Mouse (Mus musculus): ENCODE data around the gene Spryd3. TPM values are rescaled to one million over a fixed set of nuclear protein-coding genes. Genes with fewer than 3 reads are reported as not detected.

Spryd3 gene
- polyA plus RNA-seq, 1 experiment from 2014 or later: 56.4 TPM

DNA sequence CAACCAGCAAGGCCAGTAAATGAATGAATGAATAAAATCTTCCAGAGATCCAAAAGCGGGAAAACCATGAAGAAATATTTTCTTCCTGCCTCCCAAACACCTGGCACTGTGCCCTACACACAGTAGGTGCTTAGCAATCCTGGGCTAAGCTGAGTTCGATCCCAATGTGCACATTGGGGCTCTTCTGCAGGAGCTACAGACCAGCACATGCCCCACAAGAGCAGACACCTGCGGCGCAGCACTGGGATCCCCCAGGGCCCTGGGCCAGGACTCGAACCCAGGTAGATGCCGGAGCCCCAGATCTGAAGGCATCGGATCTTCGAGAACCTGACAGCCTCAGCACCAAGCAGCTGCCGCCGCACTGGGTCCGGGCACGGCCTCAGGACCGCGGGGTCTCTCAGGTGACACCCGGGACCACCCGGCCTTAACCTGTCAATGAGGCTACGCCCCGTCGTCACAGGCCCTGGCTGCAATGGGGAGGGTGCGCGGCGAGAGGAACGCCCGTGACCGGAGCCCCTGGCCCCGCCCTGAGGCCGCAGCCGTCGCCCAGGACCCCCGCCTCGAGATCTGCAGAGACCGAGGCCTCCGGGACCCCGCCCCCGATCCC, 409 bp downstream of the Spryd3 start:
- peak overlapping the region; percentile 83 for H3K4me2 ChIP-seq (ENCODE audit: low read length)
- peak overlapping the region; percentile 81 for H3K4me3 ChIP-seq (replicated peaks; ENCODE audit: low read length)
- H3K4me1 ChIP-seq (replicated peaks; ENCODE audit: control insufficient read depth, insufficient read depth, low read length): peaks cover 13% of the 10 kb centered on the region
- H3K27me3 ChIP-seq (replicated peaks; ENCODE audit: control insufficient read depth, insufficient read depth, low read length): no peaks in the 10 kb centered on the region
- ATAC-seq: no peak
- 3% methylated on average over 34 of the region's 35 CpGs for WGBS
- H3K9me3 ChIP-seq (ENCODE audit: control insufficient read depth, low read length): no peaks in the 10 kb centered on the region
- peak overlapping the region; percentile 98 for H3K9ac ChIP-seq (replicated peaks; ENCODE audit: low read depth, low read length)
- H3K36me3 ChIP-seq (ENCODE audit: control insufficient read depth, insufficient read depth): peaks cover 16% of the 10 kb centered on the region
- H3K27ac ChIP-seq (ENCODE audit: low read length): peak overlapping the region; percentile 83

DNA sequence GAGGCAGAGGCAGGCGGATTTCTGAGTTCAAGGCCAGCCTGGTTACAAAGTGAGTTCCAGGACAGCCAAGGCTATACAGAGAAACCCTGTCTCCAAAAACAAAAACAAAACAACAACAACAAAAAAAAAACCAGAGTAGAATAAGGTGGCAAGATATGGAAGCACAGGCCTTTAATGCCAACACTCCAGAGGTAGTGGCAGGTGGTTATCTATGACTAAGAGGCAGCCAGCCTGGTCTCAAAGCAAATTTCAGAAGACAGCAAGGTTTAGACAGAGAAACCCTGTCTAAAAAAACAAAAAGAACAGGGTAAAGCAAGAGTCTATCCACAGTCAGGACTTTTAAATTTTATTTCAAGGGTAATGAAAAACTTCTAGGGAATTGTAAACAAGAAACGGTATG, 1.3 kb downstream of the Spryd3 start:
- Histone ChIP-seq H3K9me3 (ENCODE audit: control insufficient read depth, low read length) (no peaks in the 10 kb centered on the region), H3K36me3 (ENCODE audit: control insufficient read depth, insufficient read depth) (peaks cover 25% of the 10 kb centered on the region), H3K4me2 (ENCODE audit: low read length) (peak overlapping the region; percentile 83), H3K27ac (ENCODE audit: low read length) (no peak overlapping the region), H3K4me3 (replicated peaks; ENCODE audit: low read length) (no peak overlapping the region), H3K27me3 (replicated peaks; ENCODE audit: control insufficient read depth, insufficient read depth, low read length) (no peaks in the 10 kb centered on the region), H3K9ac (replicated peaks; ENCODE audit: low read depth, low read length) (no peak overlapping the region), H3K4me1 (replicated peaks; ENCODE audit: control insufficient read depth, insufficient read depth, low read length) (peaks cover 13% of the 10 kb centered on the region)
- WGBS: 89% methylated on average over 2 of the region's 2 CpGs
- ATAC-seq: no peak

DNA sequence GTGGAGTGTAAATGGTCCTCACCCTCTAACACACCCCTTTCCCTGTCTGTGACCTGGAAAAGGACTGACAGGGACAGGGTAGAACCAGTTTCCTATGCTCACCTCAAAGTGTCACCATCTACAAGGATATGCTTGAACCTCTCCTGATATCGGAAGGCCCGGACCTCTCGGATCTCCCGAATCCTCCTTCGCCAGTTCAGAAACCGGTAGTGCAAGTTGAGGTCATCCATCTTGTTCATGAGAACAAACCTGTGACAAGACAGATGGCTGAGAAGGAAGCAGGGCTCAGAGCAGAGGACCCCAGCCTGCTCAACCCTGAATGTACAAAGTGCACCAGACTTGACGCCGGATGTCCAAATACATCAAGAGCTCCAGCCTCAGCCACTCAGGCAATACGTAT, 2.7 kb downstream of the Spryd3 start:
- Histone ChIP-seq H3K9ac (replicated peaks; ENCODE audit: low read depth, low read length) (no peak overlapping the region), H3K4me2 (ENCODE audit: low read length) (no peak overlapping the region), H3K27me3 (replicated peaks; ENCODE audit: control insufficient read depth, insufficient read depth, low read length) (no peaks in the 10 kb centered on the region), H3K36me3 (ENCODE audit: control insufficient read depth, insufficient read depth) (peaks cover 33% of the 10 kb centered on the region), H3K4me1 (replicated peaks; ENCODE audit: control insufficient read depth, insufficient read depth, low read length) (peaks cover 13% of the 10 kb centered on the region), H3K4me3 (replicated peaks; ENCODE audit: low read length) (no peak overlapping the region), H3K27ac (ENCODE audit: low read length) (no peak overlapping the region), H3K9me3 (ENCODE audit: control insufficient read depth, low read length) (no peaks in the 10 kb centered on the region)
- no peak for ATAC-seq
- WGBS: 96% methylated on average over 9 of the region's 9 CpGs

- H3K36me3 ChIP-seq (ENCODE audit: control insufficient read depth, insufficient read depth): peaks cover 41% of the 10 kb centered on the region
- H3K27me3 ChIP-seq (replicated peaks; ENCODE audit: control insufficient read depth, insufficient read depth, low read length): no peaks in the 10 kb centered on the region
- WGBS: 66% methylated on average over 2 of the region's 2 CpGs
- H3K9ac ChIP-seq (replicated peaks; ENCODE audit: low read depth, low read length): no peak overlapping the region
- no peaks in the 10 kb centered on the region for H3K4me1 ChIP-seq (replicated peaks; ENCODE audit: control insufficient read depth, insufficient read depth, low read length)
- H3K4me2 ChIP-seq (ENCODE audit: low read length): no peak overlapping the region
- no peak overlapping the region for H3K27ac ChIP-seq (ENCODE audit: low read length)
- ATAC-seq: no peak
- H3K9me3 ChIP-seq (ENCODE audit: control insufficient read depth, low read length): no peaks in the 10 kb centered on the region
- H3K4me3 ChIP-seq (replicated peaks; ENCODE audit: low read length): no peak overlapping the region
Measured at GRCm38 (mm10) chr15:102126303-102126702, 9.7 kb downstream of the Spryd3 start.

- Histone ChIP-seq H3K9ac (replicated peaks; ENCODE audit: low read depth, low read length) (no peak overlapping the region), H3K4me2 (ENCODE audit: low read length) (no peak overlapping the region), H3K27me3 (replicated peaks; ENCODE audit: control insufficient read depth, insufficient read depth, low read length) (no peaks in the 10 kb centered on the region), H3K27ac (ENCODE audit: low read length) (no peak overlapping the region), H3K4me3 (replicated peaks; ENCODE audit: low read length) (no peak overlapping the region), H3K9me3 (ENCODE audit: control insufficient read depth, low read length) (no peaks in the 10 kb centered on the region), H3K36me3 (ENCODE audit: control insufficient read depth, insufficient read depth) (peaks cover 32% of the 10 kb centered on the region), H3K4me1 (replicated peaks; ENCODE audit: control insufficient read depth, insufficient read depth, low read length) (peaks cover 19% of the 10 kb centered on the region)
- no peak for ATAC-seq
- 84% methylated on average over 5 of the region's 5 CpGs for WGBS
Measured at GRCm38 (mm10) chr15:102120530-102120929, 15.5 kb downstream of the Spryd3 start.

DNA sequence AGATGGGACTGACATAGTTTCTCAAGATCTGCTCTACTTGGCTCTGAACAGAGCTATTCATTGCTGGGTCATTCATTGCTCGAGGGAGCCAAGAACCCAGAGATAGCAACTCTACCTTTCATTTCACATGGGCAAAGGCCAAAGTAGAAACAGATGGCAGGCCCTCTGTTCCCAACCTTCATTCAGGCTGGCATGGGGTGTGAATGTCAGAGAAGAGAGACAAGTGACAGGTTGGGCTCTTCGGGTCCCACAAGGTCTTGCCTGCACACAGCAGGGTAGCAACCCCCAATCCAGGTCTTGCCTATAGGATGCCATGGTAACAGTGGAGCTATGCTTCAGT, 16.2 kb downstream of the Spryd3 start:
- Histone ChIP-seq H3K4me3 (replicated peaks; ENCODE audit: low read length) (no peak overlapping the region), H3K27ac (ENCODE audit: low read length) (peak overlapping the region; percentile 14; the same call in 1 of the 2 replicates), H3K4me1 (replicated peaks; ENCODE audit: control insufficient read depth, insufficient read depth, low read length) (peaks cover 19% of the 10 kb centered on the region), H3K9ac (replicated peaks; ENCODE audit: low read depth, low read length) (no peak overlapping the region), H3K4me2 (ENCODE audit: low read length) (no peak overlapping the region), H3K36me3 (ENCODE audit: control insufficient read depth, insufficient read depth) (peaks cover 27% of the 10 kb centered on the region), H3K27me3 (replicated peaks; ENCODE audit: control insufficient read depth, insufficient read depth, low read length) (no peaks in the 10 kb centered on the region), H3K9me3 (ENCODE audit: control insufficient read depth, low read length) (no peaks in the 10 kb centered on the region)
- ATAC-seq: no peak
- 52% methylated on average over 2 of the region's 2 CpGs for WGBS

DNA sequence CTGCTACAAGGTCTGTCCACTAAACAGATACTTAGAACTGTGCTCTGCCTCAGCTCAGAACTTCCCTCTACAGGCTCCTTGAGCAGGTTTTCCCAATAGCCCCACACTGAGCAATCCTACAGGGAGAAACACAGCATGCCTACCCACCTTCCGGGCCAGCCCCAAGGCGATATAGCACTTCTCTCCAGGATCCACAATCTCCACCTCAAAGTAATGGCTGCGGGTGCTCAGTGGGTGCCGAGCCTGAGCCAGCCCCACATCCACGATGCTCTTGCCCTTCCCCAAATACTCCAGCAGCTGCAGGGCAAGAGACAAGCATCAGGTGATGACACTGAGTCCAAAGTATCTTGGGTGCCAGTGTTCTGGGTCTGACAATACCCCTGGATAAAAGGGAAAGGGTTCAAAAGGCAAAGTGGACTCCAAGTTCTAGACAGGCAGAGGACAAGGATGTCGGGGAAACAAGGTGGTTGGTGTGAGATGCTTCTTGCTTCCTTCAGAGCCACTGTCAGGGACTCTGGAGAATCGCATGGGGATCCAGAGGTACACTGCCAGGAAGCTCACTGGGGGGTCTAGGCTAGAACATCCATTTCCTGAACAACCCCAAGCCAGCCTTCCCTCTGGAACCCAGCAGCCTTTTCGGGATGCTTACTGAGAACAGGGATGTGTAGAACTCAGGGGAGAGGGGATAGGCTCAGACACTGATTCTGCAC, 16.8 kb downstream of the Spryd3 start:
- no peak for ATAC-seq
- H3K9ac ChIP-seq (replicated peaks; ENCODE audit: low read depth, low read length): no peak overlapping the region
- H3K4me1 ChIP-seq (replicated peaks; ENCODE audit: control insufficient read depth, insufficient read depth, low read length): peaks cover 19% of the 10 kb centered on the region
- H3K9me3 ChIP-seq (ENCODE audit: control insufficient read depth, low read length): no peaks in the 10 kb centered on the region
- H3K27me3 ChIP-seq (replicated peaks; ENCODE audit: control insufficient read depth, insufficient read depth, low read length): no peaks in the 10 kb centered on the region
- no peak overlapping the region for H3K4me3 ChIP-seq (replicated peaks; ENCODE audit: low read length)
- H3K36me3 ChIP-seq (ENCODE audit: control insufficient read depth, insufficient read depth): peaks cover 25% of the 10 kb centered on the region
- no peak overlapping the region for H3K4me2 ChIP-seq (ENCODE audit: low read length)
- no peak overlapping the region; the same call in 1 of the 2 replicates for H3K27ac ChIP-seq (ENCODE audit: low read length)
- 80% methylated on average over 8 of the region's 8 CpGs for WGBS

DNA sequence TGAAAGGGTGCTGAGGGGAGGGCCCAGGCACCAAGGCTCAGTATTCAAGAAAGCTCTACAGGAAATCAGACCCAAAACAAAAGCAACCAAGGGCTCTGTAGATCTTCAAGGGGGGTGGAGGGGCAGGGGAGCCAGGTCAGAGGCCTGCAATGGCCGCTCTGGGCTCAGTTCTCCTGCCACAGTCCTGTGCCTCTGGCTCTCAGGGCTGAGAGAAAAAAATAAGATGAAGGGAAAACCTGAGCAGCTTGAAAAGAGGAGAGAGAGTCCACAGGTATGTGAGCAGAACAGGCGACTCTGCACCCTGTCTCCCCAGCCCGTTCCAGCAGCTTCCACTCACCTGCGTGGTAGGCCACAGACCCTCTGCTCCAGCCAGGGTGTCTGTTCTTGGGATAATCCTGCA, 17.4 kb downstream of the Spryd3 start:
- no peak for ATAC-seq

DNA sequence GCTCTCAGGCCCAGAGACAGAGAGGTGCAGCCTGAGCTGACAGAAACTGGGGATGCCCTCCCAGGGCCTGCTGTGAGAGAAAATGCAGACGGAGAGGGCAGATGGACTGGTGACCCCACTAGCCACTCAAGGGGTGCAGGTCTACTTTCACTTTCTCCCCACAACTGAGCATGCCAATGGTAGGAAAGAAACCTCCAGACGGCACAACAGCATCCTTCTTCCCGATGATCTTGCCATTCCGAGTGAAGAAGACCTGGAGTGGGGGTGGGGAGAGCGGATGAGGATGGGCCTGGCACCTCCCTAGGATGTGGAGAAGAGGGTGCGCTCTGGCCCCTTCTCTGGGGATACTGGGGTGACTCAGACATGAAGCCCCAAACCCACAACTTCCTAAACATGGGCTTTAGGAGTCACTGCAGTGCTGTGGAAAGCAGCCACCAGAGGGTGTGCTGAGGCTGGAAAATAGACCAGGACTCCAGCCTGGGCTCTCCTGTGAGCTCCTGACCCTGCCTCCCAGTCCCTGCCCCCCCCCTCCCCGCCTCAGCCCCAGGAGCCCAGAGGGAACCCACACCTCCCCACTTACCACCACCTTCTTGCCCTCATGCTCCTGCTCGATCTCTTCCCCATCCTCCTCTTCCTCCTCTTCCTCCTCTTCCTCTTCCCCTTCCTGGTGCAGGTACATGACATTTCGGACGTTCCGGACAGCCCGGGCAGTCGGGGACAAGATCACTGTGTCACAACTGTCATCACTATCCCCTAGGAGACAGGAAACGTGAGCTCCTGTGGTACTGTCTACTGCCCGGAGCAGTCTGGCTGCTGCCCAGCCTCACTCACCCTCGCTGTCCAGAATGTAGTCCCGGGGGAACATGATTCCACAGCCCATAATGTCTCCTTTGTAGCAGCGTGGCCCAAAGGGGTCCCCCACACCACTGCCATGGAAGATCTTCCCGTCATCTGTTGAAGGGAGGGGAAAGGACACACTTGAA, 18.3 kb downstream of the Spryd3 start:
- ATAC-seq: no peak

More for the DNA sequence above, 17.4 kb downstream of the Spryd3 start:
- Histone ChIP-seq H3K9me3 (ENCODE audit: control insufficient read depth, low read length) (no peaks in the 10 kb centered on the region), H3K4me2 (ENCODE audit: low read length) (no peak overlapping the region), H3K36me3 (ENCODE audit: control insufficient read depth, insufficient read depth) (peaks cover 25% of the 10 kb centered on the region), H3K4me3 (replicated peaks; ENCODE audit: low read length) (no peak overlapping the region), H3K4me1 (replicated peaks; ENCODE audit: control insufficient read depth, insufficient read depth, low read length) (peaks cover 19% of the 10 kb centered on the region), H3K9ac (replicated peaks; ENCODE audit: low read depth, low read length) (no peak overlapping the region), H3K27me3 (replicated peaks; ENCODE audit: control insufficient read depth, insufficient read depth, low read length) (no peaks in the 10 kb centered on the region), H3K27ac (ENCODE audit: low read length) (no peak overlapping the region; the same call in 1 of the 2 replicates)
- 89% methylated on average over 4 of the region's 4 CpGs for WGBS

More for the DNA sequence above, 18.3 kb downstream of the Spryd3 start:
- Histone ChIP-seq H3K4me3 (replicated peaks; ENCODE audit: low read length) (no peak overlapping the region), H3K4me2 (ENCODE audit: low read length) (no peak overlapping the region), H3K27me3 (replicated peaks; ENCODE audit: control insufficient read depth, insufficient read depth, low read length) (no peaks in the 10 kb centered on the region), H3K4me1 (replicated peaks; ENCODE audit: control insufficient read depth, insufficient read depth, low read length) (peaks cover 19% of the 10 kb centered on the region), H3K9me3 (ENCODE audit: control insufficient read depth, low read length) (no peaks in the 10 kb centered on the region), H3K36me3 (ENCODE audit: control insufficient read depth, insufficient read depth) (peaks cover 23% of the 10 kb centered on the region), H3K27ac (ENCODE audit: low read length) (peak overlapping the region; percentile 69), H3K9ac (replicated peaks; ENCODE audit: low read depth, low read length) (no peak overlapping the region)
- 74% methylated on average over 19 of the region's 19 CpGs for WGBS
